Mouse (Mus musculus) hindbrain, embryonic 13.5 days (tissue): ENCODE measurements around the gene Cox7a2. TPM values are rescaled to one million over a fixed set of nuclear protein-coding genes. Genes with fewer than 3 reads are reported as not detected.
A peak's percentile ranks its signal among the peaks of the same experiment; 100 is the strongest.

Experiments
- ATAC-seq: fragments of 200-750 bp; cut with Nextera tagmentation; 2 replicates; pipeline ENCODE4 v1.8.0; 2017; ENCODE audit warnings: moderate TSS enrichment; ENCODE audit not compliant: low FRiP score
- H3K27ac ChIP-seq: fragments of 300-500 bp; sonication (generic); 2 replicates; pipeline ENCODE4 v1.5.1; 2015; ENCODE audit warnings: inconsistent platforms, mild to moderate bottlenecking, moderate library complexity
- H3K27me3 ChIP-seq: fragments of 300-500 bp; sonication (generic); 2 replicates; pipeline ENCODE4 v1.6.1; 2015; ENCODE audit warnings: mild to moderate bottlenecking, inconsistent platforms
- H3K36me3 ChIP-seq: fragments of 300-500 bp; sonication (generic); 2 replicates; pipeline ENCODE4 v1.6.1; 2015; ENCODE audit warnings: mild to moderate bottlenecking, inconsistent platforms
- H3K4me1 ChIP-seq: fragments of 300-500 bp; sonication (generic); replicated peaks from 2 replicates; pipeline ENCODE4 v1.6.1; 2015; ENCODE audit warnings: inconsistent platforms
- H3K4me2 ChIP-seq: fragments of 300-500 bp; sonication (generic); 2 replicates; pipeline ENCODE4 v1.6.1; 2015; ENCODE audit warnings: inconsistent platforms, mild to moderate bottlenecking, moderate library complexity
- H3K4me3 ChIP-seq: fragments of 300-500 bp; sonication (generic); 2 replicates; pipeline ENCODE4 v1.5.1; 2015; ENCODE audit warnings: mild to moderate bottlenecking, inconsistent platforms
- H3K9ac ChIP-seq: fragments of 300-500 bp; sonication (generic); 2 replicates; pipeline ENCODE4 v1.6.1; 2015; ENCODE audit warnings: mild to moderate bottlenecking, inconsistent platforms
- H3K9me3 ChIP-seq: fragments of 300-500 bp; sonication (generic); 2 replicates; pipeline ENCODE4 v1.6.1; 2016; ENCODE audit warnings: inconsistent platforms
- WGBS: fragments of 180-500 bp; shearing (Covaris S2); methylation state at CpG from one replicate; pipeline ENCODE4 v1.1.7; 2015; 5-methylcytosine and 5-hydroxymethylcytosine counted together
- polyA plus RNA-seq: library from polyadenylated mRNA; unstranded; fragments of >200 nt; fragmentation: Nextera tagmentation; extraction: Ambion mirVana; gene quantifications from 2 replicates; pipeline ENCODE4 v1.2.1, GENCODE M21; 2015

The Cox7a2 gene
- 826 and 836 TPM in 2 replicates for polyA plus RNA-seq

DNA sequence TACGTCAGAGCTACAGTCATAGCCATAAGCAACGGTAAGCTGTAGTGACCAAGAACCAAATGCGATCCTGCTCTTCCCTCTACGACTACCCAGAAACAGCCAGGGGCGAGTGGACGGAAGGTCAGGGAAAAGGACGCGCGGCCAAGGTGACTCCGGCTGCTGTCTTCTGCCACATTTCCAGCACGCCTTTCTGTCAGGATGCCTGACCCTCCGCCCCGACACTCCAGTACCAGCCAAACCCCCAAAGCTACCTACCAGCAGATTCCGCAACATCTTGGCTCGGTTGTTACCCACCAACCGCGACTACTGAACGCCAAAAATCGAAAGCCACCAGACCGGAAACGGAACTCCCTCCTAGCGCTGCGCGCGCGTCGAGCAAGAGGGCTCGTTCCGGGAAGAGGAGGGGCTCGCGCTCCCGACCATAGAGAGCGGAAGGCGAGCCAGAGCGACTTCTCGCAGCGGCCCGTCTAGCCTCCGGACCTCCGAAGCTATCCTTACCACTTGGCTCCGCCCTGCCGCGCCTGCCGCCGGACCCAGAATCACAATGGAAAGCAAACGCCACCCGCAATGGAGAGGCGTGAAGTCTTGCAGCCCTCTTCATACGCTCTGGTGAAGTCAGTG is at the start of gene Cox7a2:
TSS of gene Cox7a2 (minus strand) at position 494 of the 621 bp plus-strand sequence.
- peak; percentile 99 for ATAC-seq
- H3K27ac ChIP-seq = peak within 1 kb of the TSS; percentile 83
- H3K27me3 ChIP-seq = no peaks in the 10 kb centered on the region
- peaks cover 12% of the 10 kb centered on the region for H3K36me3 ChIP-seq
- H3K9ac ChIP-seq = peak within 1 kb of the TSS; percentile 90
- under 1% methylated on average over 49 of the region's 49 CpGs for WGBS
- peak within 1 kb of the TSS; percentile 69 for H3K4me2 ChIP-seq
- peaks cover 22% of the 10 kb centered on the region for H3K4me1 ChIP-seq
- H3K4me3 ChIP-seq = peak within 1 kb of the TSS; percentile 86
- no peaks in the 10 kb centered on the region for H3K9me3 ChIP-seq

DNA sequence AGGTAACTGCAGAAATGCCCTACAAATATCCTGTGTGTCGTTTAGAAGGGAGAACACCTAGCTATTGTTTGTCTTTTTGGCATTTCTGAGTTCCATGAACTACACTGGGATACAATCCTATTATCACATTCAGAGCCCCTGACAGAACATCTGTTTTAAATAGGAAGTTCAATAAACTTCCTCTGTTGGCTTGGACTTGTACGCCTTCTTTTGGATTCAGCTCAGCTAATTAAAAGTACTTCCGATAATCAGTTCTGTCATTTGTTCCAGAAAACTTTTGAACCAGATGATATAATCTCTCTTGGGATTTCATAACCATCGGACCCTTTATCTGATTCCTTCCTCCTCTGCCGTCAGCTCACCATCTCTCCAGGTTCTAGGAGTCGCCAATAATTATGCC is 49.7 kb upstream of the Cox7a2 start:
- WGBS = 77% methylated on average over 6 of the region's 6 CpGs
- no peaks in the 10 kb centered on the region for H3K36me3 ChIP-seq
- H3K4me3 ChIP-seq = no peak overlapping the region
- no peak for ATAC-seq
- H3K4me1 ChIP-seq = no peaks in the 10 kb centered on the region
- H3K4me2 ChIP-seq = no peak overlapping the region
- no peak overlapping the region for H3K27ac ChIP-seq
- no peaks in the 10 kb centered on the region for H3K9me3 ChIP-seq
- no peaks in the 10 kb centered on the region for H3K27me3 ChIP-seq
- H3K9ac ChIP-seq = no peak overlapping the region

DNA sequence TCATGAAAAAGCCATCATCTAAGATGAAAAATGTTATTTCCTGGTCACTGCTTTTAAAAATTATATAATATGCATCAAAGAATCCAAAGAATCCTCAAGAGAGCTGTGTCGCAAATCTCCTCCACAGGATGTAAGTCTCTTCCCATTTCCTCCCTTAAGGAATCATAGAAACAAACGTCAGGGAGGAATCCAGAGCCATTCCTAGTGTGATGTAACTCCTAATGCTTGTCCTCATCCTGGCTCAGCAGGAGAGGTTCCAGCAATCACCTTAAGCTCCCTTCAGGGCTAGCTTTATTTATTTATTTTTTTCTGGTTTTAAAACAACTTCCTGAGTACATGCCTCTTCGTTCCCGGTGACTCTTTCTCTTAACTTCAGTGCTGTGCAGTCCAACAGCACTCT is 47.5 kb upstream of the Cox7a2 start:
- H3K4me2 ChIP-seq = no peak overlapping the region
- no peak overlapping the region for H3K9ac ChIP-seq
- H3K36me3 ChIP-seq = no peaks in the 10 kb centered on the region
- WGBS = 67% methylated on average over 4 of the region's 4 CpGs
- no peaks in the 10 kb centered on the region for H3K9me3 ChIP-seq
- no peaks in the 10 kb centered on the region for H3K27me3 ChIP-seq
- no peak for ATAC-seq
- no peaks in the 10 kb centered on the region for H3K4me1 ChIP-seq
- no peak overlapping the region for H3K27ac ChIP-seq
- no peak overlapping the region for H3K4me3 ChIP-seq

DNA sequence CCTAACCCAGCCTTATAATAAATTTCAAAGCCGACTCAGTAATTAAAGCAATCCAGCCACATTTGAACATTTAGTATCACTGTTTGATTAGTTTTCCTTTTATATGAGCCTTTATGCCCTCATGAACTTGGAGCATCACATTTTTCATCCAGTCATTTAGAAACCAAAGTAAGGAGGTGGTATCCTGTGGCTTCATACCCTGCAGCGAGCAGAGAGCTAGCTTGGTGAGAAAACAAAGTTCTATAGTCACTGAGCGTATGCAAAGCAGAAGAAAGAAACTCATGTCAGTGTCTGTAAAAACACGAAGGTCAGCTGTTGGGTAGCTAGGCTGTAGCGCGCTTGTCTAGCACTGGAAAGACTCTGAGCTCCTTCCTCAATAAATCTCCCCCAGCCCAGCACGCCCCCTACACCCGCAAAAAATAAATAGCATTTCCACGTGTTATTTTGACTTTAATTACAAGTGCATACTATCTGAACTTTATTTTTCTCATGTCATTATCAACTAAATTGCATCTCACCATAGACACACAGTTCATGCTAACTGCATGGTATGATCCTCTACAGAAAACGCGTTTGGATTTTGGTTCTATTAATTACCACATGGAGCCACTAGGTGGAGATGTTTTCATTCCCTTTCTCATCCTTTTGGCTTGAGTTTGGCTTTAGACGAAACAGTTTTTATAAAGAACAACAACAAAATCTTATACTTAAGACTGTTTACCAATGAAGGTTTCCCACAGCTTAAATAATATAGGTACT is 46.8 kb upstream of the Cox7a2 start:
- no peaks in the 10 kb centered on the region for H3K36me3 ChIP-seq
- no peaks in the 10 kb centered on the region for H3K9me3 ChIP-seq
- H3K27me3 ChIP-seq = no peaks in the 10 kb centered on the region
- no peak overlapping the region for H3K27ac ChIP-seq
- 0 out of 2 replicates have a peak, but pooled peaks have one; percentile 49 for ATAC-seq
- no peak overlapping the region for H3K9ac ChIP-seq
- WGBS = 47% methylated on average over 12 of the region's 12 CpGs
- H3K4me2 ChIP-seq = no peak overlapping the region
- H3K4me1 ChIP-seq = no peaks in the 10 kb centered on the region
- no peak overlapping the region for H3K4me3 ChIP-seq

DNA sequence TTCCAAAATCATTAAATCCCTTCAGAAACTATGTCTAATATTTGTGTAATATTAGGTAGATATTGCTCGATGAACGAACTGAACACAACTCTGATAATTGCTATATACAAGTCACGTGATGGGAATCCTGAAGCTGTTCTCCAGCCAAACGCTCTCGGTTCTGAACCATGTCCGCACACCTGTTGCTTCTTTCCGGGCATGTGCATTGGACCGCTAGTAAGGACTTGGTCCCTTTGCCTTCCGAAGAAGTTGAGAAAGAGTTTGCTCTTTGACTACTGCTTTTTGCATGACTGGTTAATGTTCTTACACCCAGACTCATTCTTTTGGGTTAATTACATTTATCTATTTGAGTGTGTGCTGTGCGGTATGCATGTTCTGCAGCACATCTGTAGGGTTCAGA is 45.7 kb upstream of the Cox7a2 start:
- Histone ChIP-seq H3K27me3 (no peaks in the 10 kb centered on the region), H3K4me1 (no peaks in the 10 kb centered on the region), H3K4me3 (no peak overlapping the region), H3K4me2 (no peak overlapping the region), H3K9me3 (no peaks in the 10 kb centered on the region), H3K27ac (no peak overlapping the region), H3K36me3 (no peaks in the 10 kb centered on the region), H3K9ac (no peak overlapping the region)
- WGBS = 91% methylated on average over 10 of the region's 10 CpGs
- ATAC-seq = no peak

DNA sequence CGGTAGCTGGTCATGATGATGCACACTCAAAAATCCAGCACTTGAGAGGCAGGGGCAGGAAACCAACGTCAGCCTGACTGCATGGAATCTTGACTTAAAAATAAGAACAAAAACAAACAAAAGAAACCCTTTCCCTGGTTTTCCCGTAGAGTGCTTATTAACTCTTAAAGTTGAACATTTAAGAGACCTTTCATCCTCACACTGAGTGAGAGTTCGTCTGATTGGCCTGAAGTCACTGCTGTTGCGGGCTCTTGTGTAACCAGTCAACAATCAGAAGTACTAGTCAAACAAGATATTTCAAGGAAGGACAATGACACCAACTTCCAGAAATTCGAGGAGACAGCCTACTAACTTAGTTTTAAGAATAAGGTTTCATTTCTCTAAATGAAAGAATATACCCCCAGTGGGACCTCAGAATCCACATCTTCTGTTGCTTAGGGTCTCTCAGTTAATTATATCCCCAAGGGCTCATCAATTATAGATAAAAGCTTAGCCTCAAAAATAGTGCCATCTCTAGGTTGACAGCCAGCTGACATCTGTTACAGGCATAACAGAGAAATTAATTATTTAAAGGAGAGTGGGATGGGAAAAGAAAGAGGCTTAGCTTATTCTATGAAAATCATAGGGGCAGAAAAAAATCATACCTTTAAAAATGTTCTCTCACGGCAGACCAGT is 36.9 kb upstream of the Cox7a2 start:
- no peaks in the 10 kb centered on the region for H3K27me3 ChIP-seq
- H3K36me3 ChIP-seq = no peaks in the 10 kb centered on the region
- H3K9me3 ChIP-seq = no peaks in the 10 kb centered on the region
- 72% methylated on average over 7 of the region's 7 CpGs for WGBS
- H3K4me2 ChIP-seq = no peak overlapping the region
- ATAC-seq = no peak
- H3K4me3 ChIP-seq = no peak overlapping the region
- no peak overlapping the region for H3K27ac ChIP-seq
- peaks cover 8% of the 10 kb centered on the region for H3K4me1 ChIP-seq
- no peak overlapping the region for H3K9ac ChIP-seq

DNA sequence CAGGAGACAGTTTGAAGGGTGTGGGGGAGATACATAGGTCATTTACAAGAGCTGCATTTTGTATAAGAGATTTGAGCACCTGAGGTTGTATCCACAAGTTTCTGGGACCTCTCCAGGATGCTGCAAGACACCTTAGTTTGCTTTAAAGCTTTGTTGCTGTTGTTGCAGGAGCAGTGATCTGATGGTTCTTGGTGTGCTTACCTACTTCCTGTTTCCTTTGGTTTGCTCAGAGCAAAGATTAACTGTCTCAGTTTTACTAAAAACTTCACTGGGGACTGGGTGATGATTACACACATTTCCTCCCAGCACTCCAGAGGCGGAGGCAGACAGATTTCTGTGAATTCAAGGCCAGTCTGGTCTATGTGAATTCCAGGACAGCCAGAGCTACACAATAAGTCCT is 35.4 kb upstream of the Cox7a2 start:
- no peak for ATAC-seq
- Histone ChIP-seq H3K27me3 (no peaks in the 10 kb centered on the region), H3K9ac (no peak overlapping the region), H3K27ac (no peak overlapping the region), H3K36me3 (no peaks in the 10 kb centered on the region), H3K4me3 (no peak overlapping the region), H3K9me3 (no peaks in the 10 kb centered on the region), H3K4me1 (peaks cover 18% of the 10 kb centered on the region), H3K4me2 (no peak overlapping the region)
- 88% methylated on average over 1 of the region's 1 CpGs for WGBS

DNA sequence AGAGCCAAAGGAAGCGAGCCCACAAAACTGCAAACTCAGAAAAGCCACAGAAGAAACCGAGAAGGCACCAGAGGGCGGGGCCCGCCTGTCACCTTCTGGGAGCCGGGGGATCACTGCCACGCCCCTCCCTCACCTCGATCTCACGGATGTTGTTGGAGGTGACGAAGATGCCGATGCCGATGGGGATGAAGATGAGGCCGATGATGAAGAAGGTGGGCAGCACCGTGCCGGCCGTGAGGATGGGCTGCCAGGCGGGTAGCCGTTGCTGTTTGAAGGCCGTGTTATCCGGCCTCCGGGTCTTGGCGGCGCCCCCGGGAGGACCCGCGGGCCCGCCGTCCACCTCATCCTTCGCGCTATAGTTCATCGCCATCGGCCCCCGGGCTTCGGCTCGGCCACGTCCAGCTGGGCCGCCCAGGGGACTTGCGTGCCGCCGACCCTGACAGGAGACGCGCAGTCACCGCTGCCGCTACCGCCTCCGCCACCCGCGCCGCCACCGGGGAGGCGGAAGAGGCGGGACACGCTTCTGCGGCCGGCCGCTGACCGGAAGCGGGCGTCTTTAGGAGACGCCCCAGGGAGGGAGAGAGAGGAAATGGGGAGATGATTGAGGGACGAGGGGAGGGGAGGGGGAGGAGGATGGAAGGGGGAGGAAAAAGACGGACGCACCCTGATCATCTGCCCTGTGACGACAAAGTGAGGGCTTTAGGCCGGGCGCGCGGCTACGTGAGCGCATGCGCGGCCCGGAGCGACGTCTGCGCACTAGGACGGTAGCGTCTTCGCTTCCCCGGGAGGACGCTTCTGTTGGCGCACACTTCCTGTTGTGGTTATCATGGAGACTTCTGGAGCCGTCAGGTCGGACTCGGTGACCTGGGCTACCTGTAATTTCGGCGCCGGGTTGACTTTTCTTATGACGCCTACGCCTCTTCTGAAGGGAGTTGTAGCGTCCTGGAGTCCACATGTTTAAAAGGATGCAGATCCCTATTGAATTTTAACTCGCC is 33.5 kb upstream of the Cox7a2 start, which contains the start of gene Tmem30a:
TSS of gene Tmem30a (minus strand) at position 667 of the 995 bp plus-strand sequence.
- under 1% methylated on average over 88 of the region's 91 CpGs for WGBS
- H3K4me3 ChIP-seq = peak within 1 kb of the TSS; percentile 90

DNA sequence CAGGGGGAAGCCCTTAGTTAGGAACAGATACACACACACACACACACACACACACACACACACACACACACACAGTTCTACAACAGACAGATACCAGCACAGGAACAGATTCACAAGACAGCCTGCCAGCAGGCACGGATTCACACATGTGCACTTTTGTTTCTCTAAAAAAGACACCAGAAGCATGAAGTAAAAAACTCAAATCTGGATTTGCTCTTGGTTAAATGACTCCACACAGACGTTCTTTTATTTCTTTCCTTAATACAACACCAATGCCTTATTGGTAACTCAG is 26.1 kb upstream of the Cox7a2 start:
- H3K27me3 ChIP-seq = no peaks in the 10 kb centered on the region
- H3K4me1 ChIP-seq = peaks cover 32% of the 10 kb centered on the region
- H3K9me3 ChIP-seq = no peaks in the 10 kb centered on the region
- WGBS = 79% methylated on average over 2 of the region's 2 CpGs
- H3K4me3 ChIP-seq = no peak overlapping the region
- no peak overlapping the region for H3K27ac ChIP-seq
- H3K36me3 ChIP-seq = no peaks in the 10 kb centered on the region
- no peak for ATAC-seq
- H3K9ac ChIP-seq = no peak overlapping the region
- H3K4me2 ChIP-seq = no peak overlapping the region

More for the DNA sequence above, 33.5 kb upstream of the Cox7a2 start, which contains the start of gene Tmem30a:
- no peaks in the 10 kb centered on the region for H3K36me3 ChIP-seq
- peak within 1 kb of the TSS; percentile 78 for H3K4me2 ChIP-seq
- H3K9me3 ChIP-seq = no peaks in the 10 kb centered on the region
- ATAC-seq = peak; percentile 99
- H3K4me1 ChIP-seq = peaks cover 25% of the 10 kb centered on the region
- peak within 1 kb of the TSS; percentile 92 for H3K9ac ChIP-seq
- no peaks in the 10 kb centered on the region for H3K27me3 ChIP-seq
- H3K27ac ChIP-seq = peak within 1 kb of the TSS; percentile 92

DNA sequence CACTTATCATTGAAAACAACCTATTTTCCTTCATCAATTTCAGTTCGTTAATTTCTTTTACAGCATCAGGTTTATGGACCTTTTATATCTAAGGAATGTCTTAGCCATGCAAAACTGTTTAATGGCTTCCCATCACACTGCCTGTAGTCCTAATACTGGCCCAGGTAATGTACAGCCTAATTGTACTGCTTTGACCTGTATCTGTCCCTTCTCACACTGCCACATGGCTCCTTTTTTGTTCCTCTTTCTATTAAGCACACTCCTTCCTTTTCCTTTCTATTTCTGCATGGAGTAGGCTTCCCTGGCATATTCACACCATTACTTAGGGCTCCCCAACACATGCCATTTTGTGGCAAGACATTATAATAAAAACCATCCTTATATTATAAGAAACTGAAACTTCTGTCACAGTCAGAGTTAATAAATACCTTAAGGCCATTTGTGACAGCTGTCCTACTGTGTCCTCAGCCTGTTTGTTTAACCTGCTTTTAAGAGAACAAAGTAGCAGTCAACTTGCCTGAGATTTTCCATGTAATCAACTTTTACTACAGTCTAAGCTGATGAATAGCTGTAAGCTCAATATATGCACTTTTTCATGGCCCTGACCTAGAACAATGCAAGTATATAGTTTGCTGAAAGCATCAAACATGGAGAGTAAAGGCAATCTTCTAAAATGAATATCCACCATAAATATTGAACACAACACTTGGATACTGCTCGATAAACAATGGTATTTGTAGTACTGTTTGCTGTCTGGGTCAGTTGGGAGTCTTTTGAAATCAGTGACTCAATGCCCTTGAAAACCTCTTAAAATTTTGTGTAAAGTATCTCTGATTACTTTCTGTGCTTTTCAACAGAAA is 25.5 kb upstream of the Cox7a2 start:
- WGBS = 92% methylated on average over 2 of the region's 2 CpGs
- H3K9ac ChIP-seq = no peak overlapping the region

DNA sequence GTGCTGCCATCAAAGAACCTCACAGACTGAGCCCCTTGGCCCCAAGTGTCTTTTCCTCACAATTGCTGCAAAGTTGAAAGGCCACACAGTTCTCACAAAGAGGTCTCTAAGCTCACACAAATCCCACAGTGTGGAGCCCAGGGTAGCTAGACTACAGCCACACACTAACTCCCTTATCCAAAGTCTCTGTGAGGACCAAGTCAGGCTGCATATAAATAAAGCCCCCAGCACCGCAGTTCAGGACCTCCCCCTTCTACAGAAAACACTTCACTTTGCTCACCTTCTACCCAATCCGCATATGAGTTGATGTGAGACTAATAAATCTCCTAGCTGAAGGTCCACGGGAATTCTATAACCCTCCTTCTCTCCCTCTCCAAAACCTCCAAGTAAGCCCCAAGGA is 24.8 kb upstream of the Cox7a2 start:
- WGBS = 54% methylated on average over 3 of the region's 3 CpGs
- Histone ChIP-seq H3K27ac (no peak overlapping the region), H3K4me1 (peaks cover 26% of the 10 kb centered on the region), H3K36me3 (no peaks in the 10 kb centered on the region), H3K4me2 (no peak overlapping the region), H3K27me3 (no peaks in the 10 kb centered on the region), H3K4me3 (no peak overlapping the region), H3K9ac (no peak overlapping the region), H3K9me3 (no peaks in the 10 kb centered on the region)
- no peak for ATAC-seq

More for the DNA sequence above, 25.5 kb upstream of the Cox7a2 start:
- Histone ChIP-seq H3K9me3 (no peaks in the 10 kb centered on the region), H3K36me3 (no peaks in the 10 kb centered on the region), H3K27me3 (no peaks in the 10 kb centered on the region), H3K4me2 (no peak overlapping the region), H3K27ac (no peak overlapping the region), H3K4me3 (no peak overlapping the region), H3K4me1 (peaks cover 30% of the 10 kb centered on the region)
- ATAC-seq = no peak
